Mouse (Mus musculus) common myeloid progenitor, adult 5-6 weeks (primary cell): ENCODE measurements at regions not wholly inside any gene's neighbourhood (a gene's known extent, or its start where the extent isn't known, plus 50 kb on each side); places are given as distances from the start of the nearest gene placed in this dataset.

Experiments used
- ATAC-seq: replicated peaks from 2 replicates; pipeline ENCODE4 v1.8.0; 2016; ENCODE audit warnings: low read depth, mild to moderate bottlenecking, moderate TSS enrichment, inconsistent platforms; ENCODE audit not compliant: poor library complexity, severe bottlenecking

- no peak for ATAC-seq
Measured at GRCm38 (mm10) chr6:99995970-99996956, 270.1 kb upstream of the Prok2 start.

- no peak for ATAC-seq
Measured at GRCm38 (mm10) chr6:99994026-99994425, 267.8 kb upstream of the Prok2 start.

- ATAC-seq: peak; percentile 87
Measured at GRCm38 (mm10) chr6:99991079-99991478, 264.9 kb upstream of the Prok2 start.

GRCm38 (mm10) chr6:99990604-99991003, 264.4 kb upstream of the Prok2 start:
- no peak for ATAC-seq

GRCm38 (mm10) chr6:99986449-99986848, 260.3 kb upstream of the Prok2 start:
- ATAC-seq: no peak

- ATAC-seq: peak; percentile 84
Measured at GRCm38 (mm10) chr6:99985322-99985721, 259.1 kb upstream of the Prok2 start.

- ATAC-seq: no peak
Measured at GRCm38 (mm10) chr6:99984856-99985224, 258.6 kb upstream of the Prok2 start.

- ATAC-seq: no peak
Measured at GRCm38 (mm10) chr6:99984057-99984855, 258.1 kb upstream of the Prok2 start.

- no peak for ATAC-seq
Measured at GRCm38 (mm10) chr6:99979614-99980013, 253.4 kb upstream of the Prok2 start.

GRCm38 (mm10) chr6:99978164-99978746, 252.1 kb upstream of the Prok2 start:
- ATAC-seq: no peak

GRCm38 (mm10) chr6:99976144-99976543, 250.0 kb upstream of the Prok2 start:
- no peak for ATAC-seq

- ATAC-seq: no peak
Measured at GRCm38 (mm10) chr6:99975486-99975885, 249.3 kb upstream of the Prok2 start.

- ATAC-seq: no peak
Measured at GRCm38 (mm10) chr6:99974464-99974863, 248.3 kb upstream of the Prok2 start.

GRCm38 (mm10) chr6:99971376-99971775, 245.2 kb upstream of the Prok2 start:
- no peak for ATAC-seq

- no peak for ATAC-seq
Measured at GRCm38 (mm10) chr6:99968889-99969288, 242.7 kb upstream of the Prok2 start.

GRCm38 (mm10) chr6:99967465-99967864, 241.3 kb upstream of the Prok2 start:
- ATAC-seq: no peak

- peak; percentile 47; the same call in 1 of the 2 replicates for ATAC-seq
Measured at GRCm38 (mm10) chr6:99964540-99964939, 238.3 kb upstream of the Prok2 start.

GRCm38 (mm10) chr6:99964007-99964406, 237.8 kb upstream of the Prok2 start:
- no peak for ATAC-seq

- ATAC-seq: no peak
Measured at GRCm38 (mm10) chr6:99959371-99959770, 233.2 kb upstream of the Prok2 start.
